Mouse (Mus musculus) brain, embryonic 14.5 days (tissue): ENCODE measurements at regions not wholly inside any gene's neighbourhood (a gene's known extent, or its start where the extent isn't known, plus 50 kb on each side); places are given as distances from the start of the nearest gene placed in this dataset.

ENCODE experiments used
- CTCF ChIP-seq: fragments of 200-500 bp; IDR thresholded peaks from 2 replicates; pipeline ENCODE4 v1.5.1; 2012; ENCODE audit warnings: inconsistent platforms, mild to moderate bottlenecking, moderate library complexity, borderline replicate concordance; ENCODE audit not compliant: insufficient read depth, insufficient read length; ENCODE audit errors: extremely low read depth
- POLR2A ChIP-seq: fragments of 200-500 bp; IDR thresholded peaks from 2 replicates; pipeline ENCODE4 v1.6.1; 2012; ENCODE audit warnings: mild to moderate bottlenecking, inconsistent platforms, borderline replicate concordance; ENCODE audit not compliant: poor library complexity, insufficient read depth, insufficient read length, severe bottlenecking; ENCODE audit errors: extremely low read depth

DNA sequence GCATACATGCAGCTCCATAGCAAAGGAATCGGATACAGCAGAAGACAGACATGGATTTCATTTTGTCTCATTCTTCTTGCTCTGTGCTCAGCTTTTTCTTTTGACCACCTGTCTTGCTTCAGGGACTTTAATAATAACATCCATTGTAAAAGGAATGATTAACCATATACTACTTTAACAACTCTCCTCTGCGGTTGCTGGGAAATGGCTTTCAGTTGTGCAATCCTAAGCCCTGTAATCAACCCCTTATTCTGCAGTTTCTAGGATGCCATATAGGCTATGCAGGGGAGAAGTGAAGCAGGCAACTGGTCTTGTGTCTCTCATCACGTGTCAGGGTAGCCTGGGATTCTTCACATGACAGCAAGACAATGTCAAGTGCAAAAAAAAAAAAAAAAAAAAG, 135.8 kb upstream of the Igf1 start:
- no peak for TF ChIP-seq POLR2A
- no peak for TF ChIP-seq CTCF
